Mouse (Mus musculus) midbrain, embryonic 16.5 days (tissue): ENCODE results near the gene Gm648. TPM values are rescaled to one million over a fixed set of nuclear protein-coding genes. Genes with fewer than 3 reads are reported as not detected.
A peak's percentile ranks its signal among the peaks of the same experiment; 100 is the strongest.
"Not testable (repeated sequence)": the region's sequence is repeated elsewhere in the genome, so short reads cannot be mapped to it uniquely, and the experiment has no call there.

Experiments used
- ATAC-seq: fragments of 200-750 bp; cut with Nextera tagmentation; 2 replicates; pipeline ENCODE4 v1.8.0; 2017; ENCODE audit warnings: moderate TSS enrichment
- H3K27ac ChIP-seq: fragments of 300-500 bp; sonication (generic); 2 replicates; pipeline ENCODE4 v1.5.1; 2014; ENCODE audit warnings: mild to moderate bottlenecking, low read length, mixed read lengths
- H3K27me3 ChIP-seq: fragments of 300-500 bp; sonication (generic); 2 replicates; pipeline ENCODE4 v1.6.1; 2014; ENCODE audit warnings: low read depth, low read length, mixed read lengths; ENCODE audit not compliant: control insufficient read depth, insufficient read depth
- H3K36me3 ChIP-seq: fragments of 300-500 bp; sonication (generic); 2 replicates; pipeline ENCODE4 v1.6.1; 2014; ENCODE audit warnings: mild to moderate bottlenecking, low read length, moderate library complexity, mixed read lengths; ENCODE audit not compliant: control insufficient read depth, insufficient read depth
- H3K4me1 ChIP-seq: fragments of 300-500 bp; sonication (generic); 2 replicates; pipeline ENCODE4 v1.6.1; 2014; ENCODE audit warnings: mild to moderate bottlenecking, low read length, mixed read lengths; ENCODE audit not compliant: control insufficient read depth, insufficient read depth
- H3K4me2 ChIP-seq: fragments of 300-500 bp; sonication (generic); 2 replicates; pipeline ENCODE4 v1.6.1; 2014; ENCODE audit warnings: mild to moderate bottlenecking, low read length, mixed read lengths
- H3K4me3 ChIP-seq: fragments of 300-500 bp; sonication (generic); 2 replicates; pipeline ENCODE4 v1.5.1; 2014; ENCODE audit warnings: low read depth, mild to moderate bottlenecking, low read length, moderate library complexity, mixed read lengths
- H3K9ac ChIP-seq: fragments of 300-500 bp; sonication (generic); 2 replicates; pipeline ENCODE4 v1.6.1; 2014; ENCODE audit warnings: low read depth, low read length, mixed read lengths
- H3K9me3 ChIP-seq: fragments of 300-500 bp; sonication (generic); replicated peaks from 2 replicates; pipeline ENCODE4 v1.6.1; 2014; ENCODE audit warnings: mild to moderate bottlenecking, low read length, mixed read lengths; ENCODE audit not compliant: control insufficient read depth, poor library complexity, severe bottlenecking
- WGBS: fragments of 180-500 bp; shearing (Covaris S2); extraction: QIAGEN DNeasy Blood & Tissue Kit; methylation state at CpG from one replicate; pipeline ENCODE4 v1.1.7; 2014; 5-methylcytosine and 5-hydroxymethylcytosine counted together
- polyA plus RNA-seq: library from polyadenylated mRNA; unstranded; fragments of >200 nt; fragmentation: Nextera tagmentation; extraction: Ambion mirVana; gene quantifications from 2 replicates; pipeline ENCODE4 v1.2.1, GENCODE M21; 2015

Gm648 gene
- polyA plus RNA-seq = not detected in 2 replicates

DNA sequence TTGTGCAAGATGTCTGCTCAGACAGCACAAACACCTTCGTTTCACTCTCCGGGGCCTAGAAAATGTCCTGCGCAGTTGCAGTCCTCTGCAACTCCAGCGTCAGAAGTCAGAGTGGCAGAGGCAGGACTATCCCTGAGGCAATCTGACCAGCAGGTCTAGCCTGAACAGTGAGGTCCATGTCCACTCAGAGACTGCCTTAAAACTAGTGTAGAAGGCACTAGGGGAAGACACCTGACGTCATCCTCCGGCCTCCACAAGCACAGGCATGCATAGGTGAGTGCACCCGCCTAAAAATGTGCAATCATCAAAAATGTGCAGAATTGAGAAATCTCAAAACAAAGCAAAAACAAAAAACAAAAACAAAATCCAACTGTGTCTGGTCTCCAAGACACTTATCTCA is at the start of gene Gm648:
Gene Gm648 (minus strand): TSS at position 101 of the 400 bp plus-strand sequence.
- H3K9me3 ChIP-seq = no peaks in the 10 kb centered on the region
- H3K4me3 ChIP-seq = no peak within 1 kb of the TSS
- no peak within 1 kb of the TSS for H3K4me2 ChIP-seq
- WGBS = 91% methylated on average over 7 of the region's 7 CpGs
- H3K4me1 ChIP-seq = no peaks in the 10 kb centered on the region
- H3K27ac ChIP-seq = no peak within 1 kb of the TSS
- no peak within 1 kb of the TSS for H3K9ac ChIP-seq
- no peaks in the 10 kb centered on the region for H3K36me3 ChIP-seq
- no peaks in the 10 kb centered on the region for H3K27me3 ChIP-seq
- no peak for ATAC-seq

DNA sequence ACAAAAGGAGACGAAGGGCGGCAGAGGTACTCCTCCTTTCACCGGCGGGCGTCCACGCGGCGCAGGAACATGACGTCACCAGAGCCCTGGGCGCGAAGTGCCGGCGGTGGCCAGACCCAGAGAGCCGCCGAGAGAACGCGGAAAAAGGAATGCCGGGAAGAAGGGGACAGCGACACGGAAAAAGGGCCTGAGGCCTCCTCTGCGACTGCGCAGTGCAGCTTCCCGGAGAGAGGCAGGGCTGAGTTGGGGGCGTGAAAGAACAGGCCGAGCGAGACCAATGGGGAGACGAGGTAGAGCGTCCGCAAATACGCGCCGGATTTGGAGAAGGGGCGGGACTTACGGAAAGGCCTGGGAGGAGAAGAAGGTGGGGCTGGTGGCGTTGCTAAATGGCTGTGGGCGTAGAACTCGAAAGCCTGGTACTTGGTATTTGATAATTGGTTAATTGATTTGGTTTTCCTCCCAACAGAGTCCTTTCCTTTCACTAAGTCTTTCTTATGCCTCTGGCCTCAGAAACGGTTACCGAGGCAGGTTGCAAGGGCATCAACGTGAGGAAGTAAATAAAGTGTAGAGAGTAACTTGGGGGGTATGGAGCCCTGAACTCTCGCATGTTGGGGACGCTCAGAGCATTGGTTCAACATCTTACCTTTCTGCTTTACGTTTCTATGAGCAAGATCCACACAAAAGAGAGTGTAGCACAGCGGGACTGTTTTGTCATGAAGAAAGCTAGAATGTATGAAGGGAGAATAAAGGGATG is 48.7 kb upstream of the Gm648 start, which contains the start of gene Mmgt1:
Gene Mmgt1 (minus strand): TSS at position 183 of the 754 bp plus-strand sequence.
- ATAC-seq = peak; percentile 99
- Histone ChIP-seq H3K4me2 (peak within 1 kb of the TSS; percentile 58), H3K9ac (peak within 1 kb of the TSS; percentile 78), H3K9me3 (no peaks in the 10 kb centered on the region), H3K27ac (peak within 1 kb of the TSS; percentile 84), H3K27me3 (no peaks in the 10 kb centered on the region), H3K4me1 (peaks cover 8% of the 10 kb centered on the region), H3K36me3 (no peaks in the 10 kb centered on the region), H3K4me3 (peak within 1 kb of the TSS; percentile 62)
- WGBS = 18% methylated on average over 44 of the region's 44 CpGs

DNA sequence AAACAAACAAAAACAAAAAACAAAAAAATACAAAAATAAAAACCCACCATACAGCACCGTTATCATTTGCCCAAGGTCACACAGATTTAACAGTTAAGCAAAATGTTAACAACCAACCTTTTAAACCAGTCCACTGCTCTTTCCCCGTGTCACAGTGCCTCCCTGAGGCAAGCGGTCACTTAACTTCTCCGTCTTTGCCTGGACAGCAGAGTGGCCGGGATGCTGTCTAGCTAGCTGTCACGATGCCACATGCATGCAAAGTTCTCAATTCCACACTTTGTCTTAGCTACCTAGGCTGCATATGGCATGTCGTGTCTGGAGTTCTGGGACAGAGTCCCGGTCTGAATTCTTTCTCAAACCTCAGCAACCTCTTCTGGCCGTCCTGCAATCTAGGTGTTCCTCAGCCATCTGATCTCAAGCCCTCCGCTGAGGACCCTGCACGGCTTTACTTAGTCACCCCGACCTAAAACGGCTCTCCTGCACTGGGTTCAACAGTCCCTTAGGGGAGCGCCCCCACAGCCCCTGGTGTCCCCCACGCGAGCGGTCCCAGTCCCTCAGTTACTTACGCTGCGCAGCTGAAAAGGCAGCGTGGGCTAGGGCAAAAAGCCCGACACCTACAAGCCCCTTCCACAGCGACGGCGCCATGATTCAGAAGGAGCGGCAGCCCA is 47.9 kb upstream of the Gm648 start:
- Histone ChIP-seq H3K27ac (peak overlapping the region; percentile 84), H3K4me2 (peak overlapping the region; percentile 56), H3K4me1 (peaks cover 8% of the 10 kb centered on the region), H3K36me3 (no peaks in the 10 kb centered on the region), H3K9me3 (no peaks in the 10 kb centered on the region), H3K27me3 (no peaks in the 10 kb centered on the region), H3K4me3 (peak overlapping the region; percentile 62), H3K9ac (peak overlapping the region; percentile 78)
- WGBS = 20% methylated on average over 25 of the region's 25 CpGs
- ATAC-seq = peak; percentile 84

DNA sequence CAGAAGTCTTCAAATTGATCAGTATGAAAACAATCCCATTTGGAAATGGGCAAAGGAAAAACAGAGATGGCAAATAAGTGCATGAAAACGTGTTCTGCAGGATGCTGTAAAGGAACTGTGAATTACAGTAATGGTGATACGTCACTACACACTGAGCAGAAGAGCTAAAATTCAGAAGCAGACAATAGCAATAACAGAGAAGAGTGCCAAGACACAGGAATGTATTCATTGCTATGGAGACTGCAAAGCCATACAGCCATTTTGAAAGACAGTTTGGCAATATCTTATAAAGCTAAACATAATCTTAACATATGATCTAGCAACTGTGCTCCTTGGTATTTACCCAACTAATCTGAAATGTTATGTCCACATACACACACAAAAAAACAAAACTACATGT is 28.8 kb upstream of the Gm648 start:
- 66% methylated on average over 2 of the region's 2 CpGs for WGBS
- Histone ChIP-seq H3K27ac (no peak overlapping the region), H3K9ac (no peak overlapping the region), H3K9me3 (no peaks in the 10 kb centered on the region), H3K4me2 (no peak overlapping the region), H3K27me3 (no peaks in the 10 kb centered on the region), H3K4me3 (no peak overlapping the region), H3K36me3 (no peaks in the 10 kb centered on the region), H3K4me1 (no peaks in the 10 kb centered on the region)
- ATAC-seq = no peak

DNA sequence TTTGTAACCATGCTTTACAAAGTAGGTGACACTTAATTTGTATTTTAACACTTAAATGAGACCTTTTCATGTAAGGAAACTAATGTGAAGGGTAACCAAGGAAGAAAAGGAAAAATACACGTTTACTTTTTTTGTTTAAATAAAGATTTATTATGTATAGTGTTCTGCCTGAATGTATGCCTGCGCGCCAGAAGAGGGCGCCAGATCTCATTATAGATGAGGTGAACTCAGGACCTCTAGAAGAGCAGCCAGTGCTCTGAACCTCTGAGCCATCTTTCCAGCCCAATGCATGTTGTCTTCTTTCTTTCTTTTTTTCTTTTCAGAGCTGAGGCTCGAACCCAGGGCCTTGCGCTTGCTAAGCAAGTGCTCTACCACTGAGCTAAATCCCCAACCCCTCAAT is 23.1 kb upstream of the Gm648 start:
- no peak for ATAC-seq
- Histone ChIP-seq H3K4me3 (no peak overlapping the region), H3K9me3 (no peaks in the 10 kb centered on the region), H3K4me1 (no peaks in the 10 kb centered on the region), H3K27me3 (no peaks in the 10 kb centered on the region), H3K27ac (no peak overlapping the region), H3K9ac (no peak overlapping the region), H3K36me3 (no peaks in the 10 kb centered on the region), H3K4me2 (no peak overlapping the region)
- 23% methylated on average over 6 of the region's 6 CpGs for WGBS

DNA sequence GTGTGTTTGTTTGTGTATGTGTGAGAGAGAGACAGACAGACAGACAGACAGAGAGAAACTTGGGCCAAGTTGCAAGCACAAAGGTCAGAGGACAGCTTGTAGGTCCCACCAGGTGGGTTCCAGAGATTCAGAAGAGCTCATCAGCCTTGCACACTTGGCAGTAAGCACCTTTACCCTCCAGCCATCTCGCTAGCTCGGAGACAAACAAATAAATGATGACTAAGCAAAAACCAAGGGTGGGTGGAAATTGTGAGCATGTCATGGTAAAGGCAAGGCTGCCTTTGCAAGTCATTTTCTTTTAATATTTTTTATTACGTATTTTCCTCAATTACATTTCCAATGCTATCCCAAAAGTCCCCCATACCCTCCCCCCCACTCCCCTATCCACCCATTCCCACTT is 4.2 kb upstream of the Gm648 start:
- Histone ChIP-seq H3K27me3 (no peaks in the 10 kb centered on the region), H3K36me3 (no peaks in the 10 kb centered on the region), H3K4me1 (no peaks in the 10 kb centered on the region), H3K9me3 (no peaks in the 10 kb centered on the region), H3K27ac (no peak overlapping the region), H3K4me2 (no peak overlapping the region), H3K4me3 (no peak overlapping the region), H3K9ac (no peak overlapping the region)
- no peak for ATAC-seq
- 76% methylated on average over 3 of the region's 3 CpGs for WGBS

DNA sequence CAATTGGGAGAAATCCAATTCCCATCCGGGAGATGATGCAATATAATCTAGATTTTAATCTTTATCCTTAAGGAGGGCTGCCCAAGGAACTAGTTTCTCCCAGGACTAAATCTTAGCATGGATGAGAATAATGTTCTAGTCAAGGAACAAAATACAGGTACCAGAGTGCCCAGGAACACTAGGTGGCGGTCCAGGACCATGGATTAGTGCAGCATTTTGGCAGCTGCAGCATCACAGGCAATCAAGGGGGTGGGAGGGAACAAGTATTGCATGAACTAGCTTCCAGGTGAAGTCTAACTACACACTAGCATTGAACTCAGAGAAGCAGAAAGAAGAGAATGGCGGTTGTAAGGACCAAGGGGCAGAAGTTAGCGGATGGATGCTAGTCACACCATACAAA is 12.2 kb downstream of the Gm648 start:
- WGBS = 49% methylated on average over 4 of the region's 4 CpGs
- Histone ChIP-seq H3K36me3 (no peaks in the 10 kb centered on the region), H3K4me3 (no peak overlapping the region), H3K4me2 (no peak overlapping the region), H3K4me1 (no peaks in the 10 kb centered on the region), H3K27ac (no peak overlapping the region), H3K9ac (no peak overlapping the region), H3K27me3 (no peaks in the 10 kb centered on the region), H3K9me3 (no peaks in the 10 kb centered on the region)
- ATAC-seq = peak; percentile 62; the same call in 1 of the 2 replicates

DNA sequence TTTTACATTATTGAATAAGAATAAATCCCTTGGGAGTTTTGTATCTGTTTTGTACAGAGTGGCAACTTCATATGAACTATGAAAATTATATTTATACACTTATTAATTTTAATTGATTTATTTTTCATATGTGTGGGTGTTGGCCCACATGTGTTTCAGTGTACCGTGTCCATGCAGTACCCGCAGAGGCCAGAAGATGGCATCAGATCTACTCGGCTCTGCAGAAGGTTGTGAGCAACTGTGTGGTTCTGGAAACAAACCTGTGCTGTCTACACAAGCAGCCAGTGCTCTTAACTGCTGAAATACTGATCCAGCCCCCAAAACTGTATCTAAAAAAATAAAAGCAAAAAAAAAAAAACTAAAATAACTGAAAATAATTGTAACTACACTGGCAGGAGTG is 18.1 kb downstream of the Gm648 start:
- Histone ChIP-seq H3K4me2 (no peak overlapping the region), H3K27me3 (no peaks in the 10 kb centered on the region), H3K27ac (no peak overlapping the region), H3K4me3 (no peak overlapping the region), H3K36me3 (no peaks in the 10 kb centered on the region), H3K9me3 (no peaks in the 10 kb centered on the region), H3K4me1 (no peaks in the 10 kb centered on the region), H3K9ac (no peak overlapping the region)
- 14% methylated on average over 3 of the region's 3 CpGs for WGBS
- no peak for ATAC-seq

DNA sequence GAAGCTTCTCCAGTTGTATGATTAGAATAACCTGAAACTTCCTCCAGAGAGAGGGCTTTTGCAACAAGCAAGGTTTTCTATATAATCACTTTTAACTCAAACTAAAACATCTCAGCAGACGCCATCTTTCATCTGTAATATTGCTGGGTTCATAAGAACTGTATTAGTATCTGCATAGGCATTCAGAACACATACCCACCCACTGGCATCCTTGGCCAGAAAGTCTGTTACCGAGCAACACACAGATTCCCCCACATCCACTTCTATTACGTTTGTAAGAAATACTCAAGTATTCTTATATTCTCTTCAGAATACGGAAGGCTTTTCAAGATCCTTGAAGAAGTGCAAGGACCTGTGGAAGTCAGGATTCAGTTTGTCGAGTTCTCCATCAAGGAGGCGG is 25.0 kb downstream of the Gm648 start, which contains the start of gene Gm10477:
Gene Gm10477 (plus strand): TSS at position 301 of the 400 bp plus-strand sequence.
- not testable (repeated sequence) for H3K27ac ChIP-seq, H3K36me3 ChIP-seq, H3K27me3 ChIP-seq, H3K9me3 ChIP-seq, H3K4me3 ChIP-seq, ATAC-seq, H3K4me1 ChIP-seq, H3K4me2 ChIP-seq, H3K9ac ChIP-seq
- WGBS = 77% methylated on average over 6 of the region's 6 CpGs
